Mouse (Mus musculus) cortical plate, adult 2 months (tissue): ENCODE results near the gene F11. TPM values are rescaled to one million over a fixed set of nuclear protein-coding genes. Genes with fewer than 3 reads are reported as not detected.

Source experiments
- H3K27ac ChIP-seq: fragments of 200-500 bp; 2 replicates; pipeline ENCODE4 v1.5.1; 2012; ENCODE audit warnings: low read length, control low read depth, inconsistent platforms; ENCODE audit not compliant: insufficient read depth
- H3K4me1 ChIP-seq: fragments of 200-500 bp; 2 replicates; pipeline ENCODE4 v1.6.1; 2011; ENCODE audit warnings: low read length; ENCODE audit not compliant: control insufficient read depth, insufficient read depth
- H3K4me3 ChIP-seq: fragments of 200-500 bp; 2 replicates; pipeline ENCODE4 v1.5.1; 2011; ENCODE audit warnings: mild to moderate bottlenecking, low read length, control low read depth; ENCODE audit not compliant: insufficient read depth
- CTCF ChIP-seq: fragments of 200-500 bp; IDR thresholded peaks from 2 replicates; pipeline ENCODE4 v1.5.1; 2011; ENCODE audit warnings: mild to moderate bottlenecking, control low read depth, low read length; ENCODE audit not compliant: insufficient read depth; ENCODE audit errors: extremely low read depth
- POLR2A ChIP-seq: fragments of 200-500 bp; IDR thresholded peaks from 2 replicates; pipeline ENCODE4 v1.6.1; 2011; ENCODE audit warnings: mild to moderate bottlenecking, low read length, control low read depth; ENCODE audit not compliant: insufficient read depth; ENCODE audit errors: extremely low read depth
- polyA plus RNA-seq: library from polyadenylated mRNA; depleted of rRNA; stranded (reverse); fragments of >200 nt; gene quantifications from 2 replicates; pipeline ENCODE4 v1.2.3, GENCODE M21; 2012

The F11 gene
- polyA plus RNA-seq, 1 experiment, result not detected

DNA sequence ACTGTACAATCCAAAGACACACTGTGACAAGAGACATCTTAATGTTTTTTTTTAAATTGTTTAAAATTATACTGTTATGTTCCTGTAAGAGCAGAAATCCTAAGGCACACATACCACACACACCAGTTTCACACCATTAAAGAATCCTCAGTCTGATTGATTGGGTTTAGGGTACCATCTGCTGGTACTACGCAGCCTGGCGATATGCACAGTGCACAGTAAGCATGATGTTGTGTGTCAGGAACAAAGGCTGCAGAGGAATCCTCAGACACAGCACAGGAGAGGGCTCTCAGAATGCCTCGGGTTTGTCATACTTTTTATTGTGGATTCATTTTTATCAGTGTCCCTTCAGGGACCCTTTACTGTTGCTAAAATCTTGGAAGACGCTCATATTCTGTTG lies 12.5 kb upstream of the F11 start:
- H3K4me1 ChIP-seq, result no peaks in the 10 kb centered on the region
- no peak overlapping the region for H3K27ac ChIP-seq
- H3K4me3 ChIP-seq, result no peak overlapping the region
- TF ChIP-seq POLR2A, result no peak
- no peak for TF ChIP-seq CTCF

DNA sequence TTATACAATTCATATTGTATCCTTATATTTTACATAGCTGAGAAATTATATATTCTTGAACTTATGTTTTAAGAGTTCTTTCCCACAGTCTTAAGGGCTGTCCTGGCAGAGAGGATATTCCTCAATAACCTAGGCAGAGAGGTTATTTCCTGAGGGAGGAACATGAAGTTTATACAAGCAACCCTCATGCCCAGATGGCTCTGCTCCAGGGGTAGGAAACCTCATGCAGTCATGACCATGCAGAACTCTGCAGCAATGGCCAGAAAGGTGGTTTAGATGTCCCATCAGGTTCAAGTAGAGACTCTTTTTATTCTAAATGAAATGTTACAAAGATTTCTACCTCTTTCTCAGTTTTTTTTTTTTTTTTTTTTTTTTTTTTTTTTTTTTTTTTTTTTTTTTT lies 7.2 kb upstream of the F11 start:
- Histone ChIP-seq H3K4me3 (no peak overlapping the region), H3K27ac (no peak overlapping the region), H3K4me1 (no peaks in the 10 kb centered on the region; the same call in 1 of the 2 replicates)
- TF ChIP-seq POLR2A (no peak), CTCF (no peak)

DNA sequence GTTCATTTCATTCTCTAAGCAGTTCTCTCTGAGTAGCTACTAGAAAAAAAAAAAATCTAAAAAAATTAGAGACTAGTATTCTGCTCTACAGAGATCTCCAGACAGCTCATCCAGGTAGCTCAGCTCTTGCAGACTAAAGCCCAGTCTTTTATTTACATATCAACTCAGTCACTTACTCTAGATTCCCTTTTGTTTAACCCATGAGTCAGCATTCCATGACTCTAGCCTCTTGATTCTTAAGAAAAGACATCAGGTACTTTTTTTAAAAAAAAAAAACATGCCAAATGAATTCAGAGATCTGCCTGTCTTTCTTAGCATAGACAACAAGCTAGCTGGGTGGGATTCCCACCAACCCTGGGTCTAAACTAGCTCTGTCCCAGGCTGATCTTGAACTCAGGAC lies 6.7 kb upstream of the F11 start:
- H3K27ac ChIP-seq, result no peak overlapping the region
- H3K4me3 ChIP-seq, result no peak overlapping the region
- TF ChIP-seq CTCF, result no peak
- no peak for TF ChIP-seq POLR2A
- no peaks in the 10 kb centered on the region; the same call in 1 of the 2 replicates for H3K4me1 ChIP-seq

DNA sequence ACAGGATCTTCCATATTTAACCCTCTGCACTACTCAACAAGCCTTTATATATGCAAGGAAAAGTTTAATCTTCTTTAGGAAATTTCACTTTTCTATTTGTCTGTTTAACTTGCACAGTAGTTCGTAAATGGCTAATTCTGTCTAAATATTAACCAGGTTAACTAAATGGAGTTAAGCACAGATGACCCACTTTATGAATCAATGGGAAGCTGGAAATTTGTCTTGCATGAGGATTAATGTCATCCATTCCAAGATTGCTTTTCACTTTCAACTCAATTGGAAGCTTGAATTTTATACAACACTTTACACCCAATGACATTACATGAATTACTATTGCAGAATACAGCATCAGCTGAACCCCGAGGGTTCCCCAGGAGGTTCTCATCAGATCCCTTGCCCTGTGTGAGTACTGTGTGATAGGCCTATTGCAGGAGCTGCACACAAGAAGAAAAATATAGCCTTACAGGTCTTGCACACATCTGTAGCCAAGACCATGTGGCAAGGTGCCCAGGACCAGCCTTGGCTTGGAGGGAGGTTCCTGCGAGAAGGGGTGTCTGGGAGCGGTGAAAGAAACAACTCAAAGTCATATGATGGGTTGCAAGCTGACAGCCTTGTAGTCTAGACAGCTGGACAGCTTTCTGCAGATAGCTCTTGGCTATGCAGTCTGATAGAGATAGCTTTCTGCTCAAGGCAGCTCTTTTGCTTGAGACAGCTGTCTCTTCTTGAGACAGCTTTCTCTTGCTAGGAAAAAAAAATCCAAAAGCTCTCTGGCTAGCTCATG lies 6.0 kb upstream of the F11 start:
- Histone ChIP-seq H3K4me1 (no peaks in the 10 kb centered on the region; the same call in 1 of the 2 replicates), H3K4me3 (no peak overlapping the region), H3K27ac (no peak overlapping the region)
- TF ChIP-seq POLR2A (no peak), CTCF (no peak)

DNA sequence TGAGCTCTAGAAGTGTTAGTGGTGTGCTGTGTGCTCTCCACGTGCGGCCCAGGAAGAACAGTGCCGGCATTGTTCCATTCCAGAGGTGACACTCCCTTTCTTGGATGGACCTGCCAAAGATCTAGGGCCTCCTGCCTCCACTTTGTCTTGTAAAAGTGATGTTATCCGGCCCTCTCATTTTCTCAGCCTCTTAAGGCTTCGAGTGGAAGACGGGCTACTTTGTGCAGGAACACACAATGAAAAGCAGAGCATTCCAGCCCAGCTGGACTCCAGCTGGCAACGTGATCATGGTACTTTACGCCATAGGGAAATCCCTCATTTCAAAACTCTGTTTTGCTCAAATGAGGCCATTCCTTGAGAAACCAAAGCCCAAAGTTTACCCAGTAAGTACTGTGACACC lies 5.2 kb upstream of the F11 start:
- H3K27ac ChIP-seq, result no peak overlapping the region
- no peaks in the 10 kb centered on the region; the same call in 1 of the 2 replicates for H3K4me1 ChIP-seq
- no peak for TF ChIP-seq CTCF
- H3K4me3 ChIP-seq, result no peak overlapping the region

DNA sequence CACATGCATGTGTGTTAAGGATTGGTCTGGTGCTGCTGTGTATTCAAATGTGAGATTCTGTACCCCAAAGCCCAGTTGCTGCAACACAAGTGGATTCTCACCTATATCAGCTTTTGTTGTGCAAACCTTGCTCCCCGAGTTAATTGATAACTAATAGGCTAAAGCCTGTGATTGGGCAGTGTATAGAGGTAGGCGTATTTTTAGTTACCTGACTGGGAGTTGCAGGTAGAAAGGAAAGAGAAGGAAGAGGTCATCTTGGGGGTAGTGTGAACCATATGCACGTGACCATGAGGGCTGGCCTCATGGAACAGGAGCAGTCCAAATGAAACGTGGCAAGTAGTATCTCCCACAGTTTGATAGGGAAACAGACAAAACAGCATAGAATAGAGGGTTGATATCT lies 3.1 kb upstream of the F11 start:
- no peaks in the 10 kb centered on the region; the same call in 1 of the 2 replicates for H3K4me1 ChIP-seq
- no peak overlapping the region for H3K4me3 ChIP-seq
- no peak for TF ChIP-seq CTCF
- TF ChIP-seq POLR2A, result no peak
- H3K27ac ChIP-seq, result no peak overlapping the region

DNA sequence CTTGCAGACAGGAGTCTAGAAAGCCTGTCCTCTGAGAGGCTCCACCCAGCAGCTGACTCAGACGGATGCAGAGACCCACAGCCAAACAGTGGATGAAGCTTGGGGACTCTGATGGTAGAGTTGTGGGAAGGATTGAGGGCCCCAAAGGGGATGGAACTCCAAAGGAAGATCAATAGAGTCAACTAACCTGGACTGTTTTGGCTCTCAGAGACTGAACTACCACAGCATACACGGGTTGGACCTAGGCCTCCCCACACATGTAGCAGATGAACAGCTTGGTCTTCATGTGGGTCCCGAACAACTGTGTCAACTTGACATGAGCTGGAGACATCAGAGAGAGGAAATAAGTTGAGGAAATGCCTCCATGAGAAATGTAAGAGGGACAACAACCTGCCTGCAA lies 1.0 kb upstream of the F11 start:
- TF ChIP-seq POLR2A, result no peak
- TF ChIP-seq CTCF, result no peak

DNA sequence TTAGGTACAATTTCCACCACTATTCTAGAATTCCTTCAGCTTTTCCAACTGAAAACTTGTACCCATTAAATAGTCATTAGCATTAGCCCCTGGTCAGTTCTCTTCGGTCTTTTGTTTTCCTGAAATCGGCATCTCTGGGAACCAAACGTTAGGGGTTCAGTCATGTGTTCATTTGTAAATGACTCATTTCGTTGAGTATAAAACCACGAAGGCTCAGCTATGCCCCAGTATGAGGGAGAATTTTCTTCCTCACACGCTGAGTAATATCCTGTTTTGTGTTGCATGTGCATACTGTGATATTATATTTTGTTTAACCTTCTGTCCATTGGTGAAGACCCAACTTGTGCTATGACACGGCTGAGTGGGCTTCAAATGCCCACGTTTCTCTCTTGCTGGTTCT lies 3.4 kb downstream of the F11 start:
- no peaks in the 10 kb centered on the region for H3K4me1 ChIP-seq
- H3K27ac ChIP-seq, result no peak overlapping the region
- TF ChIP-seq CTCF, result no peak
- TF ChIP-seq POLR2A, result no peak
- no peak overlapping the region for H3K4me3 ChIP-seq

More for the DNA sequence above, 1.0 kb upstream of the F11 start:
- H3K27ac ChIP-seq, result no peak overlapping the region
- H3K4me3 ChIP-seq, result no peak overlapping the region
- no peaks in the 10 kb centered on the region; the same call in 1 of the 2 replicates for H3K4me1 ChIP-seq

DNA sequence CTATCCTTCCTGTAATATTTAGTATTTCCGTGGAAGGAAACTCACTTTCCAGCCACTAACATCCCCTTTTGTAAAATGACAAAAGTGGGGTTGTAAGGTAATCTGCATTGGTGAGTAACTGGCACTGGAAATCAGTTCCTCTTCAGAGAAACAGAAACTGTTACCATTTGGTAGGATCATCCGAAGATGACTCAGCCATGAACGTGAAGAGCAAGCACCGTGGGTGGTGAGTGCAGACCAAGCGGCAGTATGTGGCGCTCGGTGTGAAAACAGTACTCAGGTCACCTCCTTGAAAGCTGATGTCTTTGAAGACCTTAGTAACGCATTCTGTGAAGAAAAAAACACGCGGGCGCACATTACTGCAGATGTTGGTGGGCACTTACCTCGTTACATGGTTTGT lies 6.8 kb downstream of the F11 start:
- no peak overlapping the region for H3K4me3 ChIP-seq
- TF ChIP-seq CTCF (no peak), POLR2A (no peak)

DNA sequence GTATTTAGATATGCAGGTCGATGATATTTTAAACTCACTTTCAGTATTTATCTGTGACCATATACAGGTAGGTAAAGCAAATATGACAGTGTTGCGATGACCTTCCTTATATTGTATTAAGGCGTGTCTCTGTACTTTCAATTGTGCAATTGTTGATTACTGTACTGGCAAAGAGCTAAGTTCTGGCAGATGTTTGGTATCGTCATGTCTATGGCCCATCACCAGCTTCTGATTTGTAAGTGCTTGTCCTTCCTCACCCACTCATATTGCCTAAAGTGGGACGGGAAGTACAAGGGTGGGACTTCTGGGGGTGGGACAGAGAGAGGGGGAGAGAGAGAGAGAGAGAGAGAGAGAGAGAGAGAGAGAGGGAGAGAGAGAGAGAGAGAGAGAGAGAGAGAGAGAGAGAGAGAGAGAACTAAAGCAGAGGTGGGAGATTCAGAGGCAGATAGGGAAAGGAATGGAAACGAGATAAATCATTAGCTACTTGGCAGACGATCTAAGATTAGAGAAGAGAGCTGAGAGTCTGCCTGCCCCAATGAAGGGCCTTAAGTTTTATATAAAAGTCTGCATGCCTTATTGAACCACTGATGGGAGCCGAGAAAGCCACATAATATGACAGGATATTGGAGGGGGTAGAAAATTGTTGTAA lies 7.5 kb downstream of the F11 start:
- no peak overlapping the region for H3K27ac ChIP-seq
- no peaks in the 10 kb centered on the region for H3K4me1 ChIP-seq
- no peak for TF ChIP-seq POLR2A
- no peak for TF ChIP-seq CTCF
- H3K4me3 ChIP-seq, result no peak overlapping the region

More for the DNA sequence above, 6.8 kb downstream of the F11 start:
- H3K4me1 ChIP-seq, result no peaks in the 10 kb centered on the region
- H3K27ac ChIP-seq, result no peak overlapping the region
